Mouse (Mus musculus) liver, embryonic 15.5 days (tissue): ENCODE results near the gene Ecm2. TPM values are rescaled to one million over a fixed set of nuclear protein-coding genes. Genes with fewer than 3 reads are reported as not detected.
A peak's percentile ranks its signal among the peaks of the same experiment; 100 is the strongest.

Experiments
- ATAC-seq: fragments of 200-750 bp; cut with Nextera tagmentation; 2 replicates; pipeline ENCODE4 v1.8.0; 2017; ENCODE audit warnings: moderate number of reproducible peaks, mild to moderate bottlenecking, moderate library complexity; ENCODE audit not compliant: insufficient read depth
- H3K27ac ChIP-seq: fragments of 300-500 bp; sonication (generic); replicated peaks from 2 replicates; pipeline ENCODE4 v1.5.1; 2015; ENCODE audit warnings: mild to moderate bottlenecking, inconsistent platforms
- H3K27me3 ChIP-seq: fragments of 300-500 bp; sonication (generic); 2 replicates; pipeline ENCODE4 v1.6.1; 2015; ENCODE audit warnings: mild to moderate bottlenecking, inconsistent platforms
- H3K36me3 ChIP-seq: fragments of 300-500 bp; sonication (generic); replicated peaks from 2 replicates; pipeline ENCODE4 v1.6.1; 2015; ENCODE audit warnings: moderate library complexity, mild to moderate bottlenecking, inconsistent platforms
- H3K4me1 ChIP-seq: fragments of 300-500 bp; sonication (generic); replicated peaks from 2 replicates; pipeline ENCODE4 v1.6.1; 2015; ENCODE audit warnings: inconsistent platforms
- H3K4me2 ChIP-seq: fragments of 300-500 bp; sonication (generic); 2 replicates; pipeline ENCODE4 v1.6.1; 2015; ENCODE audit warnings: moderate library complexity, mild to moderate bottlenecking, inconsistent platforms
- H3K4me3 ChIP-seq: fragments of 300-500 bp; sonication (generic); replicated peaks from 2 replicates; pipeline ENCODE4 v1.5.1; 2015; ENCODE audit warnings: mild to moderate bottlenecking, inconsistent platforms
- H3K9ac ChIP-seq: fragments of 300-500 bp; sonication (generic); 2 replicates; pipeline ENCODE4 v1.6.1; 2015; ENCODE audit warnings: moderate library complexity, mild to moderate bottlenecking, inconsistent platforms
- H3K9me3 ChIP-seq: fragments of 300-500 bp; sonication (generic); replicated peaks from 2 replicates; pipeline ENCODE4 v1.6.1; 2016; ENCODE audit warnings: inconsistent platforms
- WGBS: fragments of 180-500 bp; shearing (Covaris S2); methylation state at CpG from one replicate; pipeline ENCODE4 v1.1.7; 2015; ENCODE audit warnings: mixed read lengths; ENCODE audit not compliant: insufficient replicate concordance; 5-methylcytosine and 5-hydroxymethylcytosine counted together
- polyA plus RNA-seq: library from polyadenylated mRNA; unstranded; fragments of >200 nt; fragmentation: Nextera tagmentation; extraction: Ambion mirVana; gene quantifications from 2 replicates; pipeline ENCODE4 v1.2.1, GENCODE M21; 2015

Gene Ecm2
- polyA plus RNA-seq, 1 experiment from 2014 or later: 0.24 TPM

- WGBS: 48% methylated on average over 1 of the region's 1 CpGs
- Histone ChIP-seq H3K9me3 (no peaks in the 10 kb centered on the region), H3K4me2 (no peak overlapping the region), H3K4me3 (no peak overlapping the region), H3K27me3 (no peaks in the 10 kb centered on the region), H3K36me3 (no peaks in the 10 kb centered on the region), H3K9ac (no peak overlapping the region), H3K27ac (no peak overlapping the region), H3K4me1 (peaks cover 10% of the 10 kb centered on the region)
- ATAC-seq: no peak
Measured at GRCm38 (mm10) chr13:49556924-49557323, 52.3 kb downstream of the Ecm2 start.

DNA sequence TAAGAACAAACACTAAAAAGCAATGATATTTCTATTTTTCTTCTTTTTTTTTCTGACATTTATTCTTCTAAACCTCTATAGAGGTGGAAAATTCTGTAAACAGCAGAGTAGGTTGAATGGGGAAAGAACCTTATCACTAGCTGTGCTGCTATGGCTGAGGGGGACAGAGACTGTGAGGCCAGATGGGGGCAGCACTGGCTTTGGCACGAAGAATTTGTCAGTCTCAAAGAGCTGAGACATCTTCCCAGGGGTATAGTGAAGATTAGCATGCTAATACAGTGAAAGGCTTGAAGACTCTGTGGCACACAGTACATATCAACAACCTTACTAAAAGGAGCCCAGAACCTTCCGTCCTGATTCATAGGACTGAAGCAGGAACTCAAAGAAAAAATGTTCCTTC lies 54.6 kb downstream of the Ecm2 start:
- H3K4me3 ChIP-seq: no peak overlapping the region
- no peaks in the 10 kb centered on the region for H3K36me3 ChIP-seq
- H3K27ac ChIP-seq: no peak overlapping the region
- ATAC-seq: peak; percentile 52; the same call in 1 of the 2 replicates
- H3K4me2 ChIP-seq: no peak overlapping the region
- no peaks in the 10 kb centered on the region for H3K9me3 ChIP-seq
- 36% methylated on average over 2 of the region's 2 CpGs for WGBS
- no peak overlapping the region for H3K9ac ChIP-seq
- no peaks in the 10 kb centered on the region for H3K27me3 ChIP-seq
- H3K4me1 ChIP-seq: peaks cover 10% of the 10 kb centered on the region

- Histone ChIP-seq H3K27ac (no peak overlapping the region), H3K4me1 (peaks cover 15% of the 10 kb centered on the region), H3K9me3 (no peaks in the 10 kb centered on the region), H3K4me3 (no peak overlapping the region), H3K4me2 (no peak overlapping the region), H3K36me3 (no peaks in the 10 kb centered on the region), H3K9ac (no peak overlapping the region), H3K27me3 (no peaks in the 10 kb centered on the region)
- peak; percentile 67 for ATAC-seq
- WGBS: 11% methylated on average over 2 of the region's 2 CpGs
Measured at GRCm38 (mm10) chr13:49560886-49561285, 56.3 kb downstream of the Ecm2 start.

DNA sequence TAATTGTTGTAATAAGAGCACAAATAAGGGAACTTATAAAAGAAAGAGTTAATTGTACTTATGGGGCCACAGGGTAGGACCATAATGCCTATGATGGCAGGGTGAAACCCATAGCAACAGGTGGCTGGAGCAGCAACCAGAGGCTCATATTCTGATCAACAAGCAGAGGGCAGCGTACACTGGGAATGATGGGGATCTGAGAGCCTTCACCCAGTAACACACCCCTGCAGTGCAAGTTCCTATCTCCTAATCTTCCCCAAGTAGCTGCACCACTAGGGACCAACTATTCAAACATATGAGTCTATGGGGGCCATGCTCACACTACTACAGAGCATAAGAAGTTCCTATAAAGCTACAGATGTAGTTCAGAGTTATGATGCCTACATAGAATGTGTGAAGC lies 59.7 kb downstream of the Ecm2 start:
- 61% methylated on average over 1 of the region's 1 CpGs for whole genome bisulfite sequencing
- no peak overlapping the region for H3K4me2 ChIP-seq
- no peaks in the 10 kb centered on the region for H3K9me3 ChIP-seq
- no peaks in the 10 kb centered on the region for H3K36me3 ChIP-seq
- H3K27me3 ChIP-seq: no peaks in the 10 kb centered on the region
- H3K4me3 ChIP-seq: no peak overlapping the region
- peaks cover 15% of the 10 kb centered on the region for H3K4me1 ChIP-seq
- ATAC-seq: no peak
- H3K27ac ChIP-seq: no peak overlapping the region
- H3K9ac ChIP-seq: no peak overlapping the region

- H3K4me3 ChIP-seq: no peak overlapping the region
- H3K36me3 ChIP-seq: no peaks in the 10 kb centered on the region
- peaks cover 22% of the 10 kb centered on the region for H3K4me1 ChIP-seq
- 0 out of 2 replicates have a peak overlapping the region, but pooled peaks have one; percentile 7 for H3K4me2 ChIP-seq
- ATAC-seq: peak; percentile 54; the same call in 1 of the 2 replicates
- 52% methylated on average over 3 of the region's 3 CpGs for WGBS
- H3K27ac ChIP-seq: no peak overlapping the region
- no peaks in the 10 kb centered on the region for H3K9me3 ChIP-seq
- no peaks in the 10 kb centered on the region for H3K27me3 ChIP-seq
- no peak overlapping the region for H3K9ac ChIP-seq
Measured at GRCm38 (mm10) chr13:49570371-49570770, 65.8 kb downstream of the Ecm2 start.

DNA sequence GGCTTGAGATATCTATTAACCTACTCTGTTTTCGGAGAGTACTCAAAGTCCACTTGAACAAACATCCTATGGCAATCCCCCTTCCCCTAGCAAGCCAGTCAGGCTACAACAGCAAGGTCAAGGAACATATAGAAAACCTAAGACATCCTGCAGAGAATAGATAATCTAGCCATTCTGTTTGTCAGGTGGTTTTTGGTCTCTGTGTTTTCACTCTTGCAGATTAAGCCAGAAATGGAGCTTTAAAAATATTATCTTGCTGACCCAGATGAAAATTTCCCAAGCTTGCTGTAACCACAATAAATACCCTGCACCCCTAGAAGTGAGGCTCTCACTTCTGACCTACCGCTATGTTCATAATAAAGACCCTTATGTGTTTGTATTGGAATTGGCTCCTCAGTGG lies 66.8 kb downstream of the Ecm2 start:
- no peak overlapping the region for H3K9ac ChIP-seq
- no peak overlapping the region for H3K4me3 ChIP-seq
- H3K27ac ChIP-seq: peak overlapping the region; percentile 42
- no peaks in the 10 kb centered on the region for H3K9me3 ChIP-seq
- peak overlapping the region; percentile 29; the same call in 1 of the 2 replicates for H3K4me2 ChIP-seq
- ATAC-seq: peak; percentile 83
- 14% methylated on average over 2 of the region's 2 CpGs for WGBS
- no peaks in the 10 kb centered on the region for H3K27me3 ChIP-seq
- no peaks in the 10 kb centered on the region for H3K36me3 ChIP-seq
- H3K4me1 ChIP-seq: peaks cover 22% of the 10 kb centered on the region

DNA sequence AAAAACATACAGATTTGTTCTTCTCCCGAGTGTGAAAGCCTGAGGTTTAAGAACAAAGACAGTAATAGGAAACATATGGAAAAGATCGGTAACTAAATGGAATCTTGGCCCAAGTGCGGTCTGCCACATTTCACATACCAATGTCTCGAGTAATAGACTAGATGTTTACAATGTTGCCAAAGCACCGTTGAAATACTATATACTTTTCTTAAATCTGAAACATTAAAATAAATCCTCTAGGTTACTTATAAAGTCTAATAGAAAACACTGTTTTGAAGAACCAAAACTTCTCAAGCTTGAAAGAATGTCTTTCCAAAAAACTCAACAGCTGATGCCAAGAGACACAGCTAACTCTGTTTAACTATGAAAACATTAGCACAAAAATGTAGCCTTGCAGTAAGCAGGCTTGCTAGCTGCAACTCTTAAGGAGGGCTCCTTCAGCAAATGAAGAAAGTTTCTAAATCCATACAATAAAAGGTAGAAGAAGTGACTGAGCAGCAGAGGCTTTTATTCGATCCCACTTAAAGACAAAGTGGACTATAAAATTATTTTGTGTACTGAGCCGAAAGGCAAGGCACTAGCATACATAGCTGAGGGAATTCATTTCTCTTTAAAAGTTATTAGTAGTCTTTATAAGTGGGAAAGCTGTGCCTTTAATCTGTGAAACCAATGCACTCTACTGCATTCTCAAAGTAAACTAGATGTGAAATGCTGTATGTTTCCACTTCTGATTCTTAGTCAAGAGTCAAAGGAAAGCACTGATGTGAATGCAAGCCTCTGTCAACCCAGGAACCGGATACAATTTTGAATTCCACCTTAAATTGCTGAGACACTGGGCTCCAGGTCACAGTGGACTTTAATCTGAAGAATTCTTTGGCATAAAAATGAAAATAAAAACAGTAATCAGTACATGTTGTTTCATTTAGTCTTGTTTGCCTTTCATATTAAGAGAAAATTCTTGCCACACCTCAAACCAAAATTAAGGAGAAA lies 77.2 kb downstream of the Ecm2 start, which contains the start of gene Omd:
Gene Omd (plus strand): TSS at position 922 of the 990 bp plus-strand sequence.
- no peak for ATAC-seq
- H3K27ac ChIP-seq: no peak within 1 kb of the TSS
- H3K9me3 ChIP-seq: no peaks in the 10 kb centered on the region
- H3K4me1 ChIP-seq: no peaks in the 10 kb centered on the region
- WGBS: 67% methylated on average over 8 of the region's 8 CpGs
- no peaks in the 10 kb centered on the region for H3K27me3 ChIP-seq
- H3K36me3 ChIP-seq: no peaks in the 10 kb centered on the region
- no peak within 1 kb of the TSS for H3K4me2 ChIP-seq
- no peak within 1 kb of the TSS for H3K4me3 ChIP-seq
- no peak within 1 kb of the TSS for H3K9ac ChIP-seq

Other genes with a start within 250 kb of the Ecm2 start
- gene Fgd3, start 184.5 kb upstream of the Ecm2 start, polyA plus RNA-seq: 0.52 TPM in 2 replicates
- 7.5 and 8.0 TPM in 2 replicates for gene Bicd2, start 163.2 kb upstream of the Ecm2 start, polyA plus RNA-seq
- gene Ippk, start 83.6 kb upstream of the Ecm2 start, polyA plus RNA-seq: 7.3 and 7.5 TPM in 2 replicates
- 0.75 and 0.88 TPM in 2 replicates for gene Tes3-ps, start 11.5 kb upstream of the Ecm2 start, polyA plus RNA-seq
- gene Aspn, start 39.6 kb downstream of the Ecm2 start, polyA plus RNA-seq: 2.0 and 2.2 TPM in 2 replicates
- 0.55 TPM in 2 replicates for gene Omd, start 77.7 kb downstream of the Ecm2 start, polyA plus RNA-seq
- gene Ogn, start 103.2 kb downstream of the Ecm2 start, polyA plus RNA-seq: 3.7 and 4.3 TPM in 2 replicates
- 17.3 and 22.7 TPM in 2 replicates for gene Cenpp, start 148.0 kb downstream of the Ecm2 start, polyA plus RNA-seq
- 6.2 and 7.0 TPM in 2 replicates for gene Nol8, start 148.3 kb downstream of the Ecm2 start, polyA plus RNA-seq
- gene Iars, start 177.3 kb downstream of the Ecm2 start, polyA plus RNA-seq: 46.3 and 49.2 TPM in 2 replicates